Mouse (Mus musculus) hindbrain, embryonic 13.5 days (tissue): Measurements from ENCODE around the gene Sncg. TPM values are rescaled to one million over a fixed set of nuclear protein-coding genes. Genes with fewer than 3 reads are reported as not detected.

Experiments
- ATAC-seq: fragments of 200-750 bp; cut with Nextera tagmentation; 2 replicates; pipeline ENCODE4 v1.8.0; 2017; ENCODE audit warnings: moderate TSS enrichment; ENCODE audit not compliant: low FRiP score
- H3K27ac ChIP-seq: fragments of 300-500 bp; sonication (generic); 2 replicates; pipeline ENCODE4 v1.5.1; 2015; ENCODE audit warnings: inconsistent platforms, mild to moderate bottlenecking, moderate library complexity
- H3K27me3 ChIP-seq: fragments of 300-500 bp; sonication (generic); 2 replicates; pipeline ENCODE4 v1.6.1; 2015; ENCODE audit warnings: mild to moderate bottlenecking, inconsistent platforms
- H3K36me3 ChIP-seq: fragments of 300-500 bp; sonication (generic); 2 replicates; pipeline ENCODE4 v1.6.1; 2015; ENCODE audit warnings: mild to moderate bottlenecking, inconsistent platforms
- H3K4me1 ChIP-seq: fragments of 300-500 bp; sonication (generic); replicated peaks from 2 replicates; pipeline ENCODE4 v1.6.1; 2015; ENCODE audit warnings: inconsistent platforms
- H3K4me2 ChIP-seq: fragments of 300-500 bp; sonication (generic); 2 replicates; pipeline ENCODE4 v1.6.1; 2015; ENCODE audit warnings: inconsistent platforms, mild to moderate bottlenecking, moderate library complexity
- H3K4me3 ChIP-seq: fragments of 300-500 bp; sonication (generic); 2 replicates; pipeline ENCODE4 v1.5.1; 2015; ENCODE audit warnings: mild to moderate bottlenecking, inconsistent platforms
- H3K9ac ChIP-seq: fragments of 300-500 bp; sonication (generic); 2 replicates; pipeline ENCODE4 v1.6.1; 2015; ENCODE audit warnings: mild to moderate bottlenecking, inconsistent platforms
- H3K9me3 ChIP-seq: fragments of 300-500 bp; sonication (generic); 2 replicates; pipeline ENCODE4 v1.6.1; 2016; ENCODE audit warnings: inconsistent platforms
- WGBS: fragments of 180-500 bp; shearing (Covaris S2); methylation state at CpG from one replicate; pipeline ENCODE4 v1.1.7; 2015; 5-methylcytosine and 5-hydroxymethylcytosine counted together
- polyA plus RNA-seq: library from polyadenylated mRNA; unstranded; fragments of >200 nt; fragmentation: Nextera tagmentation; extraction: Ambion mirVana; gene quantifications from 2 replicates; pipeline ENCODE4 v1.2.1, GENCODE M21; 2015

Sncg gene
- polyA plus RNA-seq, 1 experiment from 2014 or later: 244 TPM

- no peaks in the 10 kb centered on the region for H3K4me1 ChIP-seq
- H3K27ac ChIP-seq: no peak overlapping the region
- H3K36me3 ChIP-seq: peaks cover under 1% of the 10 kb centered on the region; the same call in 1 of the 2 replicates
- WGBS: 61% methylated on average over 4 of the region's 4 CpGs
- no peak overlapping the region for H3K9ac ChIP-seq
- H3K4me3 ChIP-seq: no peak overlapping the region
- no peak overlapping the region for H3K4me2 ChIP-seq
- no peaks in the 10 kb centered on the region for H3K27me3 ChIP-seq
- peaks cover 5% of the 10 kb centered on the region; the same call in 1 of the 2 replicates for H3K9me3 ChIP-seq
- ATAC-seq: no peak
Observed at GRCm38 (mm10) chr14:34393295-34393694, 18.7 kb upstream of the Sncg start.

GRCm38 (mm10) chr14:34382921-34383704, 8.5 kb upstream of the Sncg start:
- no peak overlapping the region for H3K4me3 ChIP-seq
- H3K4me2 ChIP-seq: no peak overlapping the region
- H3K36me3 ChIP-seq: no peaks in the 10 kb centered on the region
- 92% methylated on average over 9 of the region's 9 CpGs for WGBS
- no peak overlapping the region for H3K27ac ChIP-seq
- peaks cover 11% of the 10 kb centered on the region for H3K4me1 ChIP-seq
- no peak for ATAC-seq
- H3K27me3 ChIP-seq: no peaks in the 10 kb centered on the region
- H3K9ac ChIP-seq: no peak overlapping the region
- no peaks in the 10 kb centered on the region for H3K9me3 ChIP-seq

GRCm38 (mm10) chr14:34378560-34379331, 4.2 kb upstream of the Sncg start:
- peak overlapping the region; percentile 79 for H3K27ac ChIP-seq
- peak; percentile 58 for ATAC-seq
- H3K4me1 ChIP-seq: peaks cover 26% of the 10 kb centered on the region
- H3K4me2 ChIP-seq: no peak overlapping the region
- H3K36me3 ChIP-seq: no peaks in the 10 kb centered on the region
- H3K9me3 ChIP-seq: no peaks in the 10 kb centered on the region
- H3K9ac ChIP-seq: no peak overlapping the region; the same call in 1 of the 2 replicates
- H3K27me3 ChIP-seq: no peaks in the 10 kb centered on the region
- 32% methylated on average over 11 of the region's 11 CpGs for WGBS
- H3K4me3 ChIP-seq: no peak overlapping the region

- H3K27me3 ChIP-seq: no peaks in the 10 kb centered on the region
- H3K36me3 ChIP-seq: no peaks in the 10 kb centered on the region
- WGBS: 85% methylated on average over 4 of the region's 4 CpGs
- H3K9ac ChIP-seq: no peak overlapping the region
- ATAC-seq: no peak
- H3K4me2 ChIP-seq: peak overlapping the region; percentile 10; the same call in 1 of the 2 replicates
- no peaks in the 10 kb centered on the region for H3K9me3 ChIP-seq
- no peak overlapping the region for H3K27ac ChIP-seq
- H3K4me1 ChIP-seq: peaks cover 26% of the 10 kb centered on the region
- no peak overlapping the region for H3K4me3 ChIP-seq
Observed at GRCm38 (mm10) chr14:34377121-34377520, 2.5 kb upstream of the Sncg start.

GRCm38 (mm10) chr14:34375941-34376340, 1.4 kb upstream of the Sncg start:
- H3K27ac ChIP-seq: no peak overlapping the region
- no peaks in the 10 kb centered on the region for H3K36me3 ChIP-seq
- no peaks in the 10 kb centered on the region for H3K9me3 ChIP-seq
- H3K4me1 ChIP-seq: peaks cover 26% of the 10 kb centered on the region
- no peaks in the 10 kb centered on the region for H3K27me3 ChIP-seq
- ATAC-seq: no peak
- peak overlapping the region; percentile 4; the same call in 1 of the 2 replicates for H3K4me2 ChIP-seq
- H3K9ac ChIP-seq: no peak overlapping the region
- no peak overlapping the region; the same call in 1 of the 2 replicates for H3K4me3 ChIP-seq
- 85% methylated on average over 5 of the region's 5 CpGs for WGBS

- peak within 1 kb of the TSS; percentile 14 for H3K4me3 ChIP-seq
- no peaks in the 10 kb centered on the region for H3K36me3 ChIP-seq
- H3K4me2 ChIP-seq: peak within 1 kb of the TSS; percentile 26
- WGBS: 82% methylated on average over 13 of the region's 13 CpGs
- ATAC-seq: no peak
- no peaks in the 10 kb centered on the region for H3K27me3 ChIP-seq
- no peaks in the 10 kb centered on the region for H3K9me3 ChIP-seq
- H3K27ac ChIP-seq: peak within 1 kb of the TSS; percentile 55; the same call in 1 of the 2 replicates
- peaks cover 26% of the 10 kb centered on the region for H3K4me1 ChIP-seq
- H3K9ac ChIP-seq: peak within 1 kb of the TSS; percentile 49; the same call in 1 of the 2 replicates
Observed at GRCm38 (mm10) chr14:34375415-34375904, 871 bp upstream of the Sncg start, which contains the start of gene Mmrn2. Gene Mmrn2, plus strand, starts transcription at chr14:34375465.

GRCm38 (mm10) chr14:34373581-34373980, 1.0 kb downstream of the Sncg start:
- no peaks in the 10 kb centered on the region for H3K27me3 ChIP-seq
- peak overlapping the region; percentile 14 for H3K4me3 ChIP-seq
- H3K27ac ChIP-seq: 0 out of 2 replicates have a peak overlapping the region, but pooled peaks have one; percentile 55
- H3K4me1 ChIP-seq: peaks cover 20% of the 10 kb centered on the region
- 82% methylated on average over 6 of the region's 6 CpGs for WGBS
- no peaks in the 10 kb centered on the region for H3K36me3 ChIP-seq
- H3K4me2 ChIP-seq: peak overlapping the region; percentile 26
- peak overlapping the region; percentile 49 for H3K9ac ChIP-seq
- no peak for ATAC-seq
- no peaks in the 10 kb centered on the region for H3K9me3 ChIP-seq

- peaks cover 14% of the 10 kb centered on the region for H3K4me1 ChIP-seq
- no peak for ATAC-seq
- 87% methylated on average over 6 of the region's 6 CpGs for WGBS
- H3K9me3 ChIP-seq: no peaks in the 10 kb centered on the region
- H3K27ac ChIP-seq: no peak overlapping the region
- peak overlapping the region; percentile 26 for H3K4me2 ChIP-seq
- no peak overlapping the region for H3K4me3 ChIP-seq
- H3K27me3 ChIP-seq: no peaks in the 10 kb centered on the region
- H3K9ac ChIP-seq: no peak overlapping the region
- H3K36me3 ChIP-seq: no peaks in the 10 kb centered on the region
Observed at GRCm38 (mm10) chr14:34372646-34373045, 1.9 kb downstream of the Sncg start.

- Histone ChIP-seq H3K4me3 (no peak overlapping the region), H3K4me1 (peaks cover 14% of the 10 kb centered on the region), H3K9ac (no peak overlapping the region), H3K27ac (no peak overlapping the region), H3K4me2 (no peak overlapping the region), H3K36me3 (no peaks in the 10 kb centered on the region), H3K9me3 (no peaks in the 10 kb centered on the region), H3K27me3 (no peaks in the 10 kb centered on the region)
- WGBS: 81% methylated on average over 2 of the region's 2 CpGs
- no peak for ATAC-seq
Observed at GRCm38 (mm10) chr14:34371763-34372162, 2.8 kb downstream of the Sncg start.

GRCm38 (mm10) chr14:34370921-34371320, 3.7 kb downstream of the Sncg start:
- 90% methylated on average over 3 of the region's 3 CpGs for WGBS
- Histone ChIP-seq H3K9me3 (no peaks in the 10 kb centered on the region), H3K9ac (no peak overlapping the region), H3K4me2 (no peak overlapping the region), H3K36me3 (no peaks in the 10 kb centered on the region), H3K27me3 (no peaks in the 10 kb centered on the region), H3K4me3 (no peak overlapping the region), H3K4me1 (peaks cover 14% of the 10 kb centered on the region), H3K27ac (no peak overlapping the region)
- ATAC-seq: no peak

- H3K4me2 ChIP-seq: no peak overlapping the region
- peaks cover 14% of the 10 kb centered on the region for H3K4me1 ChIP-seq
- no peak overlapping the region for H3K4me3 ChIP-seq
- H3K9ac ChIP-seq: no peak overlapping the region
- H3K9me3 ChIP-seq: no peaks in the 10 kb centered on the region
- ATAC-seq: no peak
- no peaks in the 10 kb centered on the region for H3K36me3 ChIP-seq
- no peak overlapping the region for H3K27ac ChIP-seq
- WGBS: 64% methylated on average over 3 of the region's 3 CpGs
- H3K27me3 ChIP-seq: no peaks in the 10 kb centered on the region
Observed at GRCm38 (mm10) chr14:34370203-34370602, 4.4 kb downstream of the Sncg start.

GRCm38 (mm10) chr14:34365147-34365507, 9.5 kb downstream of the Sncg start:
- Histone ChIP-seq H3K27me3 (0 out of 2 replicates have a peak, but pooled peaks cover 3% of the 10 kb centered on the region), H3K36me3 (no peaks in the 10 kb centered on the region), H3K4me1 (peaks cover 15% of the 10 kb centered on the region), H3K4me3 (no peak overlapping the region), H3K9me3 (no peaks in the 10 kb centered on the region), H3K9ac (no peak overlapping the region), H3K4me2 (no peak overlapping the region), H3K27ac (no peak overlapping the region)
- WGBS: 92% methylated on average over 2 of the region's 2 CpGs
- no peak for ATAC-seq
